Mouse (Mus musculus) c-Kit-positive CD71-negative TER-119-negative erythroid progenitor cells, embryonic 14.5 days (primary cell): Measurements from ENCODE around the gene Rcvrn.

Experiments
- DNase-seq: peaks from one replicate; pipeline ENCODE4 v3.0.0-alpha.2; 2013; ENCODE audit warnings: low read depth

Rcvrn gene

DNA sequence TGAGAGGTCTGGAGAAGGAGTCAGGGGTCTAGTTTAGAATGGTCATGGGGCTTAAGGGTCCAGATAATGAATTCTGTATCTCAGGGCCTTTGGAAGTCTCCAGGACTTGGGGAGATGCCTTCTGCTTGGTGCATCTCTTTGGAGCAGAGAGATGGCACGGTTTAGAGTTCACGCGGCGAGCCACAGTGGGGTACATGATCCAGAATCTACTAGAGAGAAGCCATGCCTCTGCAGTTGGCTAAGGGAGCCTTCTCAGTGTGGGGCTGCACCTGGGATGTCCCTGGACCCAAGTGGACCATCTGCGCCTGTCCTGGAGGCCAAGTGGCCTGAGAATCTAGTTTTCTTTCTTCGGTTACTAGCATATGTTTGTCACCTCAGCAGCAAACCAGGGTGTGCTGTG lies 25.1 kb upstream of the Rcvrn start:
- no peak for DNase-seq

DNA sequence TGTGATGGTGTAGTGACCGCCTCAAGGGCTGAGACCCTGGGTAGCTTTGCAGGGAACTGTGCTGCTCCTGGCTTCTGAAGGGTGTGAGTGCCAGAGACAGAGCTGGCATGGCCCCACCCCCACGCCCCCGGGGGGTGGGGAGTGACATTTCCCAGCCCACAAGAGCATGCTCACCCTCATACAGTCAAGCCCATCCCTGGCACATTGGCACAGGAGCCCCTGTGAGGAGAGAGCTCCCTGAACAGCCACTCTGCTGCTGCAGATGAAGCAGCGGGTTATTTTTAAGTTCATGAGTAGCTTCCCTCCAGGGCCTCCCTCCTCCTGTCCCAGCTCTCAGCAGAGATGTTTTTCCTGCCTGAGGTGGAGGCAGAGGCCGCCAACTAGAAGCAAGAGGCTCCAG lies 23.0 kb upstream of the Rcvrn start:
- DNase-seq: no peak

DNA sequence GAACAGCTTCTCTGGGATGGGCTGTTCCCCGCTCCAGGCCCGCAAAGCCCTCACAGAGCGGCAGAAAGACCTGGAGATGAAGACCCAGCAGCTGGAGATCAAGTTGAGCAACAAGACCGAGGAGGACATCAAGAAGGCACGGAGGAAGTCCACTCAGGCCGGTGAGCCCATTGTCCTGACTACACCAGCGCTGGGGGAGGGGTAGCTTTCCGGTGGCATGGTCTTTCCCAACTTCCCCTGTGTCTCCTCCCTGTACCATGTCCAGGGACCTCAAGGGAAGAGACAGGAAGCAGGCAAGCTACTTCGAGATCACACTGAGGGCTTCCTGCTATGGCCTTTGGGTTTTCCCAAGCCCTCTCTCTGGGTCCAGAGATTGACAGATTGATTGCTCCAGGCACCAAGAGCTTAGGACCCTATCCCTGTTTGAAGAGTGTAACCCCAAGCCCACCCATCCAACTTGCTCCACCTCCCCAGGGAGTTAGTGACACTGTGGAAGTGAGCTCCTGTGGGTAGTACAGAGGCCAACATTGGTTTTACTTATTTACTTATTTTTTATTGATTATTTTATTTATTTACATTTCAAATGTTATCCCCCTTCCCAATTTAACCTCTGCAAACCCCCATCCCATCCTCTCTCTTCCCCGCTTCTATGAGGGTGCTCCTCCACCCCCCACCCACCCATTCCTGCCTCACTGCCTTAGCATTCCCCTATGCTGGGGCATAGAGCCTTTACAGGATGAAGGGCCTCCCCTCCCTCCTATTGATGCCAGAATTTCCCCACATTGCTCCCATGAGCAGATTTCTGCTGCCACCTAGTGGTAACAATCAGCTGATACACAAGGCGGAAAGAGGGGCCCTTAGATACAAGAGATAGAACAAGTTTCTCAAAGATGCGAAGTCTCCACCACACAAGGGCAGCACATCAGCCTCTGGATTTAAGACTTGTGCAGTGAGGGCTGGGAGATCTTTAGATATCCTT lies 19.3 kb upstream of the Rcvrn start:
- DNase-seq: peak; percentile 42

DNA sequence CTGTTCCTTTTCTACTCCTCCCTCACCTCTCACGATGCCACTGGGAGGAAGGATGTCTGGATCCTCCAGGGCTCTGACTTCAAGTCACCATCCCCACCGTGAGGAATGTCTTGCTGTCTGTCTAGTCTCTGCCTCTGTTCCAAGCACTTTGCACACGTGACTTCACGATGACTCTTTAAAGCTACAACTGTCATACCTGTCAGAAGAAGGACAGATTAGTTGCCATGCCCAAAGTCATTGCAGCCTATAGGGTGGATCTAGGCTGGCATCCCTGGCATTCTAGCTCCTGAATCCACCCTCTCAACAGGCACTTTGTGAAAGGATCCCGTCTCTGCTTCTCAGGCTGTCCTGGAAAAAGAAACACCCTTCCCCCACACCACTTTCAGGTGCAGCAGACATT lies 15.8 kb upstream of the Rcvrn start:
- no peak for DNase-seq

DNA sequence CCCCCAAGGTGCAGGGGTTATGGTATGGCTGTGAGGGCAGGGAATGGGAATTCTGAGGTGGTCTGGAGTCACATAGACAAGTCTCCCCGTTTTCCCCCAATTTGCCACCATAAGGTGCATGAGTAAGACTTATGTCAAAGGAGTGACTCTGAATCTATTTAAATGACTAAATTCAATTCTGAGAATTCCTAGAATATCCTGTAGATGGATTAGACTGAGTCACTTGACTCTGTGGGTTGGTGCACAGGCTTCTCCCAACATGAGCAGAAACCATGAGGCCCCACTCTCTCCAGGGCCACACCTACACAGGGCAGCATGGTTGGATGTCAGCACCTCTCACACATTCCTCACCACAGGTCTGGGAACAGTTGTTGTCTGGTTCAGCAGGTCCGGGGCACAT lies 15.2 kb upstream of the Rcvrn start:
- no peak for DNase-seq

DNA sequence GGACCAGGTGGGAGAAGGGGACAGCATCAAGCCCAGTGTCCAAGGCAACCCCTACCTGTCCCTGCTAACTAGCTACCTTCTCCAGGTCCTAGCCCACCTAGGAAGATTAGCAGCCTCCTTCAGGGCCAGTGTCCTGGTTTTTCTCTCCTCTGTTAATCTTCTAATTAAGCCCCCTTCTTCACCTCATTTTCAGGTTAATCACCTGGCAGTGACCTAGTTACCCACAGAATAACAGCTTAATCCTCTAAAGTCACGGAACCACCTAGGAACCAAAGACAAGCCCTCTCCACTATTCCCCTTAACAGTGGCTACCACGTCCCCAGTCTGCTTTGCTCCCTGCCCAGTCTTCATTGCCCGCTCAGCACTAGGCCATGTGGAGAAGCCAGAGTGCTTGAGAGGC lies 13.3 kb upstream of the Rcvrn start:
- DNase-seq: no peak

DNA sequence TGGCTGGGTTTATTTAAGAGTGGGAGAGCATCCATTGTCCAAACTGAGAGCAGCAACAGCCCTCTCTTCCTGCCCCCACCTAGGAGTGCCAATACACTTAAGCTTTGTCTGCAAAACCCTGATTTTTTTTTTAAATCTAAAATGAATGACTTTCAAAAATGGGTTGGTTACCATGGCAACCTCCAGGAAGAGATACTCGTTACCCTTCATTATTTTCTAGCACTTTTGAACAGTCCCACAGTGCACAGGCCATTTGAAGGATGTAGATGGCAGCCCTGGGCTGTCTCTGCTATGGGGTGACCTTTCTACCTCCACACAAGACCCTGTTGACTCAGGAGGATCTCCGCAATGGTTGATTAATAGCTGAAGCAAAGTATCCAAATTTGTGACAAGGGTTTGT lies 9.0 kb upstream of the Rcvrn start:
- DNase-seq: no peak

DNA sequence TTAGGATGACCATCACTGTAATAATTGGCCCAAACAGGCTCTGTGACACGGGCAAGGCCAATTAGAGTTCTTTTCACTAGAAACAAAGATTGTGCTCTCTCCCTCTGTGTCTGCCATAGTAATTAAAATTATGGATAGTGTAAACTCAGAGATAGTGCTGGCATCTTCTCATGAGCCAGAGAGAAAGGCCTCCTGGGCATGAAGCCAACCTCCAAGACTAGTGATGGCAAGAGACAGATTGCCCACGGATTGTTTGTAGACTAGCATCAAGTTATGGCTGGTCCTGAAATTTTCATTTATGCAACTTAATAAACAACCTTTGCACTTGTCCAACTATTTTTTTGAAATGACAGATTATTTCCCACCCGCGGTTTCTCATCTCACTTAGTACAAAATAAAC lies 17.9 kb downstream of the Rcvrn start:
- DNase-seq: no peak

DNA sequence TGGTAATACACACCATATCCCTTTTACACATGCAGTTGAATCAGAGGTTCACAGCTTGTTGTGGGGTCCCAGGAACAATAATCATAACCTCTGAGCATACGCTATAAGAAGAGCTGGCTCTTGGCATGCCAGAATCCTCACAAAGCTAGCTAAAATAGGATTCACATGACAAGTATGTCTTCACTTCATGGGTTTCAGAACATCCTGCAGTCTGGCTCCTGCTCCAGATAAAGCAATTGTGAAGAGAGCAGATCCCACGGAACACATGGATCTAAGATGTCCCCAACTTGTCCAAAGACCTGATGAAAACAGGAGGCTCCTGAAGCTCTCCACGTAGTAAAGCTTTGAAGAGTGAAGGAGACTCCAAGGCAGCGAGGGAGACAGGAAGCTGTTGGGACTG lies 20.3 kb downstream of the Rcvrn start:
- no peak for DNase-seq

DNA sequence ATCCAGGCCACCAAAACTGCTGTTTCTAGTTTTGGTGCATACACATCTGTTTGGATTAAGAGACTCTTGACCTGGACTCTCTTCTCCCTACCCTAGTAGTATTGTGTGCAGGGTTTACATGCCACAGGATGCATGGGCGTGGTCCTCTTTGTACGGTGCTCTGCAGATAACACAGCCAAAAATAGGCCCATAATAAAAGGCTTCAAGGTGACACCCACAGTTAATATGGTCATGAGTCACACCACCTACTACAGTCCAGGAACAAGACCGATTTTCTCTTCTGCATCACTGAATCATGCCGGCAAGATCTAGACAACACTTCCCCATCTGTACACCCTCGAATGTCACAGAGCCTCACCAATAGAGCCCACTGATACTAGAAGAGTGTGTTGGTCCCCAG lies 26.4 kb downstream of the Rcvrn start:
- DNase-seq: no peak

DNA sequence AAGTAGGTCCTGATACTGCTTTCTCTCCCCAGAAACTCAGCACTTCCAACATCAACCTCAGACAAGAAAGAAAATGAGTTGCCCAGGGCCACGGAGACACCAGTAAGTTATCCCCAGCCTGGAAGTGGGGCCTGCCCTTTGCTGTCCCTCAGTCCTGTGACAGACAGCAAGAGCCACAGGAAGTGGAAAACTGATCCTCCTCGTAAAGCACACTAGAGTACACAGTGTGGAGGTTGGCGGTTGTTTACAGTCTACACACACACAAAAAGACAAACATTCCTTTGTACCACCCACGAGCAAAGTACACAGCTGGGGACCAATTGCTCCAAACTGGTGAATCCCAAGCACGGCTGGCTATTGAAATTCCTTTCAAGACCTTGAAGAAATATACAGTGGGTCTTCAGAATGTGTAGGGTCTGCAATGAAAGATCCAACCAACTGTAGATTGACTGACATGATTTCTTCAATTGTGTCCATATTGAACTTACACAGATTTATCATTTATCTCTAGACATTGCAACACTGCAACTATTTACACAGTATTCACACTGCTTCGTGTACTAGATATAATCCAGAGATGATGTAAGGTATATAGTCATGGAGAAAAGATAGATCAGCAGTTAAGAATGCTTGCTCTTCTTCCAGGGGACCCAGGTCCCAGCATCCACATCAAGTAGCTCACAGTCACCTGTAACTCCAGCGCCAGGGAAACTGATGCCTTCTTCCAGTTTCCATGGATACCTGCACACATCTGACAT lies 27.5 kb downstream of the Rcvrn start:
- DNase-seq: no peak

DNA sequence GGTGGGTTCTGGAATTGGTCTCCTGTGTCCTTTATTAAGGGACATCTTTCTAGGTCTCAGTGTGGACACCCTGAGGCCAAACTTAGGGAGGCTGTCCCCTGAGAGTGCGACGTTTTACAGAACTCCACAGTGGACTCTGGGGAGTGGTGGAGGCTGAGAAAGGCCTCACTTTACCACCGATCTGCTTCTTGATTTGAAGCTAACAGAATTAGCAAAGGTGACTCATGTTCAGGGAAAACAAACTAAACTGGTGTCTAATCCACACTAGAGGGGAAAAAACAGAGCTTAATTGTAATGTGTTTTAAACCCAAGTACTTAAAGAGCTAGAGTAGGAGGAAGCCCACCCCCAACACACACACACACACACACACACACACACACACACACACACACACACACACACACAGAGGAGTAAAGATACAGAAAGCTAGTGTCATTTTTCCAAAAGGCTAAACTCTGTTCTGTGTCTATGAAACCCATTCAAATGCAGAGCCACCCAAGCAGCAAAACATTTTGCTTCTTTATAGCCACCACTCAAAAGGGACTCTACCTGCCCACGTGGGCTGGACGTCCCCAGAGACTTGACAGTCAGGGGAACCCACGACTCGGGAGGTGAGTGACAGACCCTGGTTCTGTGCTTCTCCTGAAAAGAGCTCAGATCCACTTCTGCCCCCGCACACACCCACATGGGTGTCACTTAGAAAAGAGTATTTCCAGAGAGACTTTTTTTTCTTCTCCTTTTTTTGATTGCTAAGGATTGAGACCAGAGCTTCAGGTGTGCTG lies 28.3 kb downstream of the Rcvrn start:
- DNase-seq: no peak

DNA sequence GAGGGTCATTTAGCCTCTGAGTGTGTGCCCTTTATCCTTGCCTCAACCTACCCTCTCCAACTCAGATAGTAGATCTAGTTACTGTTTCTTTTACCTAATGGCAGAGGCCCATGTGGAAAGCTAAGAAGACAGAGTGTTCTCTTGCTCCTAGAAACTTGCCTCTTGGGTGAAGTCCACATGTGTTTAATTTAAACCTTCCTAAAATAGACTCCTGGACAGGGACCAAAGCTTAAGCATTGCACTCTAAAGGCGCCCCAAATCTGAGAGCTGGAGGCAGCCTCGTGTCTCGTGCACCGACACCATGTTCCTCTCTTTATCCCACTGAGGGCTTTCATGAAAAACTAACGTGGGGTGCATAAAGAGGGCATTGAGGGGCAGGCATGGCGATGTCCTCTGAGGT lies 32.0 kb downstream of the Rcvrn start:
- no peak for DNase-seq

DNA sequence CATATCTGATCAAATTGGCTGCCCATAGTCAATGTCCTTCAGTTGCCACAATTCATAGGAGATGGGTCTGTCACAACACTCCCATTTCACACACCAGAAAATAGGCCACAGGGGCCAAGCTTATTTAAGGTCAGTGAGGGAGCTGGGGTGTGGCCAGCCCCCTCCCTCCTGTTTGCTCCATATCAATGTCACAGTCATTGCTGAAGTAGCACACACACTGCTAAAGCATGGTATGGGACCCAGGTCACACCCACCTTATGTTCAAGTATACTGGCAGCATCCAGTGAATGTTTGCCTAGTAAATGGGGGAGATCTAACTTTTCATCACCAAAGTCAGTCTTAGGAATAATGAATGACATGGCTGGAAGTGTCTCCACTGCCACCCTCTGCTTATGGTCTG lies 33.6 kb downstream of the Rcvrn start:
- no peak for DNase-seq

DNA sequence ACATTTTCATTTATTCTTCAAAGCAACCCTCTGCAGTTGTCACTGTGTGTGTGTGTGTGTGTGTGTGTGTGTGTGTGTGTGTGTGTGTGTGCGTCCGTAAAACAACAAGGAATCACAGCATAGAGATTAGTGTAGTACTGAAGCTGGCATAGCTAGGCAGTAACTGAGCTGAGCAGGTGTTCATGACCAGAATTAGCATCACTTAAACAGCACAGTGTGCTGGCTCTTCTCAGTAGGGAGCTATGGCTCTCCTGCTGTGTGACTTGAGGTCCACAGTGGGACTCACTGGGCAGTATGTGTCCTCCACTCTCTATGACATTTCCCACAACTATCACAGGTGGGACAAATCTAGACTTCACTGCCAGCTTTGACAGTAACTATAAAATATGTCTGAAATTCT lies 35.9 kb downstream of the Rcvrn start:
- no peak for DNase-seq

DNA sequence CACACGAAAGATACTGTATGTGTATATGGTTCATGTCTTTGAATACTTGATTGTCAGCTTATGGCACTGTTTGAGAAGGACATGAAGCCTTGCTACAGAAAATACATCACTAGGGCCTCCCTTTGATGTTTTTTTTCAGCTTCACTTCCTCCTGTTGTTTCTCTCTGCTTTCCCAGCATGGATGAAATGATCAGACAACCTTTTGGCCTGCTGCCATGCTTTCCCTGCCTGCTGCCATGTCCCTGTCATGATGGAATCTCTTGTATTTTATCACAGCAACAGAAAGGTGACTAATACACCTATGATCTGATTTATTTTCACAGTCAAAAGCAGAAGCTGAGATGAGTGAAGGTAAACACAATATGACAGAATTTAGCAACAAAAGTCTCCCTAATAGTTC lies 38.6 kb downstream of the Rcvrn start:
- DNase-seq: no peak

DNA sequence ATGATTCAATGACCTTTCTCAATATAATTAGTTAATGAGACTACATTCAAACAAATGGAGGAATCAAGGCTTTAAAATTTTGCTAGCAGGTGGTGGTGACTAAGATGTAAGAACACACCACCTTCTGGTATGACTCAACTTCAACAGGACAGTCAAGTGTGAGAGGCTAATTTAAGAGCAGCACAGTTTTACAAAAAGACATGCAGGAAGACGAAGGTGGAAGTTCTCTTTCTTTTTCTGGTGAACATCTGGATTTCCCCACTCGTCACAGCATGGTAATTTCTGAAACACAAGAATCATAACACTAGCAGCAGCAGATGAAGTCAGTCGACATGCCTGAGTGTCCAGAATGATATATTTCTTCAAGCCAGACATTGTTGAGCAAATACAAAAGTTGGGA lies 39.5 kb downstream of the Rcvrn start:
- DNase-seq: no peak

DNA sequence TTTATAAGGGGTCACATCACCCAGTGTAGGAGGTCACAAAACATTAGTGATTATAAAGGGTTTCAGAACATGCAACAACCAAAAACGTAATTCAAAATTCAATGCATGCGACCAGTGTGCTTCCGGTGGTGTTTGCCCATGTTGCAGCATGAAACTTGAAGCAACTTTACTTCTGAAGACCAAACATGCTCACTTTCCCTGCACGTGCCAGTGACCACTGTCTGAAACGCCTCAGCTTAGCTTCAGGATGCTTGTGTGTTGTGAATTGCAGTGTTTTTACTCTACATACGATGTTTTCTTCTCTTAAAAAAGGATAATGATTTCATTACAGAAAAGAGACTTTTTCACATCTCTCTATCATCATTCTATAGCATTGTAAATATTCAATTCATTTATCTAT lies 43.2 kb downstream of the Rcvrn start:
- no peak for DNase-seq

DNA sequence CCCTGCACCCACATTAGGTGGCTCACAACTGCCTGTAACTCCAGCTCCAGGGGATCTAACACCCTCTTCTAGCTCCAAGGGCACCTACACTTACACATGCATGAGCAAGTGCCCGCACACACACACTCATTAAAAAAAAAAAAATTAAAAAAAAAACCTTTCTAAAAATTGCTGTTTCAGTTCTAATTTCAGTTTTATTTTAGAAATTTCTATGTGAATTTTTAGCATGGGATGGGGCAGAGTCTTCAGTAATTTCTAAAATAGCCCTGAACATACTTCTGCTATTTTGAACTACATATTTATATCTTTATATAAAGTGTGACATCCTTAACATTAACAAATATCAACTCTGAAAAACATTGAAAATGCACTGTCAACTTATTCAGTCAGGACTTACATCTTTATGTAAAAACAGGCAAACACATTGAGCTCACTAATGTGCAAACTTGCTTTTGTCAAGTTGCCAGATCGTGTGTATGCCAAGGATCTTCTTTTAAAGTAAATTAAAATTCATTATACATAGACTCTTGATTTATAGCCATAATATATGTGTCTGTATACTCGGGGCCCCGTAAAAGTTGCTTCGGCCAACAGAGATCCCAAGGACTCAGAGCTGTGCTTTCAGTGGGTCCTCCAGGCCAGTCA lies 43.8 kb downstream of the Rcvrn start:
- no peak for DNase-seq

DNA sequence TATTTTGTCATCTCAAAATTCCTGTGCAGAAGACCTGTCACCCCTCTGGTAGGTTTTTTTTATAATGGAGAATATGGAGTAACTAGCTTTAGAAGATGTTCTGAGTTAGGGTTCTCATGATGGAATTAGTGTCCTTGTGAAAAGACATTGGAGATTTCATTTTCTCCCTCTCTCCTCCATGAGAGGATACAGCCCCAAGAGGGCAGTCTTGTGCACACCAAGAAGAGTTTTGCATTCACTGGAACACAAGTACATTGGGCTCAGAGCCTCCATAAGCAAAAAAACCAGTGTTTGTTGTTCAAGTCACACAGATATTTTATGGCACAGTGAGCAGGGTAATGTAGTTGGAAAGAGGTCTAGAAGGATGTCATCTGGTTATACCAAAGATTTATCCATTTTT lies 46.4 kb downstream of the Rcvrn start:
- DNase-seq: no peak
